Mouse (Mus musculus) liver, embryonic 14.5 days (tissue): ENCODE results near the gene Armc12. TPM values are rescaled to one million over a fixed set of nuclear protein-coding genes. Genes with fewer than 3 reads are reported as not detected.

Source experiments
- ATAC-seq: fragments of 200-750 bp; cut with Nextera tagmentation; 2 replicates; pipeline ENCODE4 v1.8.0; 2017; ENCODE audit warnings: moderate number of reproducible peaks, mild to moderate bottlenecking, moderate library complexity; ENCODE audit not compliant: insufficient read depth
- DNase-seq, 3 experiments: peaks; one replicate each; pipeline ENCODE4 v3.0.0-alpha.2; 2012 to 2013; ENCODE audit warnings: low read depth in 3 of 3, low spot score in 3 of 3
- H3K27ac ChIP-seq: fragments of 300-500 bp; sonication (generic); 2 replicates; pipeline ENCODE4 v1.5.1; 2014; ENCODE audit warnings: moderate library complexity, mild to moderate bottlenecking, control low read depth, inconsistent platforms
- H3K27me3 ChIP-seq: fragments of 300-500 bp; sonication (generic); 2 replicates; pipeline ENCODE4 v1.6.1; 2014; ENCODE audit warnings: mild to moderate bottlenecking, low read length, moderate library complexity; ENCODE audit not compliant: control insufficient read depth, insufficient read depth
- H3K36me3 ChIP-seq: fragments of 300-500 bp; sonication (generic); replicated peaks from 2 replicates; pipeline ENCODE4 v1.6.1; 2014; ENCODE audit warnings: low read depth; ENCODE audit not compliant: control insufficient read depth, insufficient read depth
- H3K4me1 ChIP-seq, 2 experiments: fragments of 200-500 bp in 1 of 2; fragments of 300-500 bp in 1 of 2; sonication (generic) in 1 of 2; replicated peaks; 2 replicates each; pipeline ENCODE4 v1.6.1; 2012 to 2014; ENCODE audit warnings: antibody characterized with exemption in 1 of 2, inconsistent platforms in 1 of 2, low read length in 1 of 2; ENCODE audit not compliant: control insufficient read depth in 2 of 2, insufficient read depth in 2 of 2
- H3K4me2 ChIP-seq: fragments of 300-500 bp; sonication (generic); 2 replicates; pipeline ENCODE4 v1.6.1; 2014; ENCODE audit warnings: low read depth, mild to moderate bottlenecking, control low read depth, moderate library complexity
- H3K4me3 ChIP-seq, 2 experiments: fragments of 200-500 bp in 1 of 2; fragments of 300-500 bp in 1 of 2; sonication (generic) in 1 of 2; 2 replicates each; pipeline ENCODE4 v1.5.1; 2012 to 2014; ENCODE audit warnings: low read depth in 2 of 2, low read length in 2 of 2, mild to moderate bottlenecking in 2 of 2, control low read depth in 1 of 2, inconsistent platforms in 1 of 2, moderate library complexity in 1 of 2; ENCODE audit not compliant: insufficient read depth in 1 of 2
- H3K9ac ChIP-seq: fragments of 300-500 bp; sonication (generic); replicated peaks from 2 replicates; pipeline ENCODE4 v1.6.1; 2014; ENCODE audit warnings: mild to moderate bottlenecking, control low read depth, moderate library complexity
- H3K9me3 ChIP-seq: fragments of 300-500 bp; sonication (generic); 2 replicates; pipeline ENCODE4 v1.6.1; 2016; ENCODE audit warnings: low read length, mixed read lengths; ENCODE audit not compliant: control insufficient read depth
- CTCF ChIP-seq: IDR thresholded peaks from 2 replicates; pipeline ENCODE4 v1.5.1; 2016; ENCODE audit warnings: antibody characterized with exemption, low read depth, control low read depth
- EP300 ChIP-seq: IDR thresholded peaks from 2 replicates; pipeline ENCODE4 v1.6.1; 2016; ENCODE audit warnings: antibody characterized with exemption, low read depth
- WGBS: fragments of 180-500 bp; shearing (Covaris S2); extraction: QIAGEN DNeasy Blood & Tissue Kit; methylation state at CpG from one replicate; pipeline ENCODE4 v1.1.7; 2014; ENCODE audit not compliant: insufficient replicate concordance; 5-methylcytosine and 5-hydroxymethylcytosine counted together
- polyA plus RNA-seq, 2 experiments: library from polyadenylated mRNA; depleted of rRNA in 1 of 2; stranded (reverse) in 1 of 2; unstranded in 1 of 2; fragments of >200 nt; fragmentation: Nextera tagmentation in 1 of 2; extraction: Ambion mirVana in 1 of 2; gene quantifications; 2 replicates each; pipeline versions ENCODE4 v1.2.1 to v1.2.3; 2012 to 2014

The Armc12 gene
- polyA plus RNA-seq, 2 experiments: 0.03 TPM; not detected in 1

- no peak for ATAC-seq
- H3K9ac ChIP-seq: no peak overlapping the region
- TF ChIP-seq EP300 (no peak), CTCF (no peak)
These were observed 42.3 kb downstream of the Armc12 start for GRCm38 (mm10) chr17:28572941-28573340.

GRCm38 (mm10) chr17:28575244-28576125 is 44.9 kb downstream of the Armc12 start, which contains the start of gene Lhfpl5:
Lhfpl5 (plus strand) TSS chr17:28575641.
- 0 out of 4 replicates have a peak, but pooled peaks cover 0 to 2% of the 10 kb centered on the region in 2 experiments for H3K4me1 ChIP-seq
- no peak for TF ChIP-seq CTCF
- no peak for TF ChIP-seq EP300
- H3K36me3 ChIP-seq: no peaks in the 10 kb centered on the region
- H3K4me3 ChIP-seq: no peak within 1 kb of the TSS
- H3K27ac ChIP-seq: no peak within 1 kb of the TSS
- peak; percentile 26; the same call in 1 of the 2 replicates for ATAC-seq
- H3K4me2 ChIP-seq: peak within 1 kb of the TSS; percentile 21; the same call in 1 of the 2 replicates
- no peak within 1 kb of the TSS for H3K9ac ChIP-seq
- H3K27me3 ChIP-seq: no peaks in the 10 kb centered on the region
- DNase-seq: peak in 1 of 3 experiments; percentile 11
- 13% methylated on average over 49 of the region's 50 CpGs for WGBS
- H3K9me3 ChIP-seq: no peaks in the 10 kb centered on the region

More at GRCm38 (mm10) chr17:28572941-28573340, 42.3 kb downstream of the Armc12 start:
- H3K36me3 ChIP-seq: no peaks in the 10 kb centered on the region
- H3K4me3 ChIP-seq: no peak overlapping the region
- H3K4me1 ChIP-seq: 0 out of 4 replicates have a peak, but pooled peaks cover 0 to 2% of the 10 kb centered on the region in 2 experiments
- H3K27me3 ChIP-seq: no peaks in the 10 kb centered on the region
- WGBS: 63% methylated on average over 6 of the region's 6 CpGs
- no peak overlapping the region for H3K4me2 ChIP-seq
- DNase-seq: no peak
- no peaks in the 10 kb centered on the region for H3K9me3 ChIP-seq
- no peak overlapping the region for H3K27ac ChIP-seq

- Histone ChIP-seq H3K4me1 (no peaks in the 10 kb centered on the region), H3K36me3 (no peaks in the 10 kb centered on the region), H3K27ac (no peak overlapping the region), H3K4me2 (no peak overlapping the region), H3K9ac (no peak overlapping the region), H3K9me3 (no peaks in the 10 kb centered on the region), H3K4me3 (no peak overlapping the region), H3K27me3 (no peaks in the 10 kb centered on the region)
- DNase-seq (peak; percentile 31 to 55 (median 44)), ATAC-seq (no peak)
- 5% methylated on average over 9 of the region's 9 CpGs for WGBS
- no peak for TF ChIP-seq EP300
- TF ChIP-seq CTCF: no peak
These were observed 49.8 kb downstream of the Armc12 start for GRCm38 (mm10) chr17:28580396-28580795.

- H3K9me3 ChIP-seq: no peaks in the 10 kb centered on the region
- DNase-seq (no peak), ATAC-seq (no peak)
- no peak overlapping the region for H3K9ac ChIP-seq
- H3K4me2 ChIP-seq: no peak overlapping the region
- no peak overlapping the region for H3K4me3 ChIP-seq
- WGBS: 43% methylated on average over 2 of the region's 2 CpGs
- H3K36me3 ChIP-seq: no peaks in the 10 kb centered on the region
- no peaks in the 10 kb centered on the region for H3K4me1 ChIP-seq
- TF ChIP-seq CTCF (peak; percentile 31; the same call in 1 of the 2 replicates), EP300 (no peak)
- H3K27ac ChIP-seq: no peak overlapping the region
- H3K27me3 ChIP-seq: no peaks in the 10 kb centered on the region
These were observed 50.5 kb downstream of the Armc12 start for GRCm38 (mm10) chr17:28581056-28581455.

- ATAC-seq: no peak
- TF ChIP-seq EP300 (no peak), CTCF (no peak)
- Histone ChIP-seq H3K4me3 (no peak overlapping the region), H3K9ac (no peak overlapping the region), H3K4me1 (no peaks in the 10 kb centered on the region), H3K9me3 (no peaks in the 10 kb centered on the region), H3K27ac (no peak overlapping the region), H3K4me2 (no peak overlapping the region), H3K27me3 (no peaks in the 10 kb centered on the region), H3K36me3 (peaks cover 19% of the 10 kb centered on the region)
- DNase-seq: no peak
- 68% methylated on average over 3 of the region's 3 CpGs for WGBS
These were observed 55.9 kb downstream of the Armc12 start for GRCm38 (mm10) chr17:28586509-28586908.
